Mouse (Mus musculus): ENCODE data around the gene Scin.
A peak's percentile ranks its signal among the peaks of the same experiment; 100 is the strongest.

DNA sequence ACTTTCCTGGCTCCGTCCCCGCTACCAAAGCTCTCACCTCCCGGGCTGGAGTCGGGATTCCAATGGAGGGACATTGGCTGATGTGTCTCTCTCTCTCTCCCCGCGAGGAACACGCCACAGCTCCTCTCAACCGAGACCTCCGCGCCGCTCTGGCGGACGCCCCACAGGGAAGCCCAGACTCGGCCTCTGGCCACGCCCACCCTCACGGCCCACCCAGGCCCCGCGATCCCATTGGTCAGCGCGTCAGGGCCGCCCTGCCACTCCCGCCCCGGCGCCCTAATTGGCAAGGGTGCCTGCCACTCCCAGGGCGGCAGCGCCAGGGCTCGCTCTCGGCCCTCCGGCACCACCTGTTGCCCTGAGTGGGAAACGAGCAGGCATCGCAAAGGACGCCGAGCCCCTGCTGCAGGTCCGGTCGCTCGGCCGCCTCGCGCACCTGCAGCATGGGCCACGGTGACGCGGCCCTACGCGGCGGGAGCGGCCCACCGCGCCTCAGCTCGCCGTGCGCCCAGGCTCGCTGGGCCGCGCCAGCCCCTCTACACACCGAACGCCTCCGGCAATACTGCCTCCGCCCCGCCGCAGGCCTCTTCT lies 96.7 kb downstream of the Scin start:
- TF ChIP-seq CTCF (IDR thresholded peaks at IDR 0.05; ENCODE audit: low read depth, low read length) (peak; percentile 58), EP300 (IDR thresholded peaks at IDR 0.05; ENCODE audit: insufficient read depth, low read depth, low read length) (0 out of 2 replicates have a peak, but pooled peaks have one; percentile 15), POLR2A (IDR thresholded peaks at IDR 0.05; ENCODE audit: insufficient read depth, low read length) (peak; percentile 94)

All from ES-Bruce4 (cell line).